Mouse (Mus musculus) megakaryocyte, embryonic 14.5 days (primary cell): Measurements from ENCODE around the gene Ywhah.

ENCODE experiments used
- FLI1 ChIP-seq: IDR thresholded peaks from 2 replicates; pipeline ENCODE4 v1.6.1; 2012; ENCODE audit warnings: low read length, inconsistent platforms, mixed read lengths
- GATA1 ChIP-seq: IDR thresholded peaks from 3 replicates; pipeline ENCODE4 v1.6.1; 2012; ENCODE audit warnings: mixed read lengths, low read length, inconsistent platforms, borderline replicate concordance

- no peak for TF ChIP-seq GATA1
- TF ChIP-seq FLI1: no peak
Measured at GRCm38 (mm10) chr5:33034100-33034499, 15.5 kb downstream of the Ywhah start.
